Mouse (Mus musculus) ES-E14 (cell line): ENCODE data around the gene Vcan. TPM values are rescaled to one million over a fixed set of nuclear protein-coding genes. Genes with fewer than 3 reads are reported as not detected.

Source experiments
- DNase-seq: peaks from one replicate; pipeline ENCODE4 v3.0.0-alpha.2; 2013; ENCODE audit warnings: low read depth, low spot score
- H3K27ac ChIP-seq: 2 replicates; pipeline ENCODE4 v1.5.1; 2012; ENCODE audit warnings: low read depth, mild to moderate bottlenecking, low read length, moderate library complexity, mixed read lengths; ENCODE audit not compliant: poor library complexity, insufficient read depth, severe bottlenecking
- H3K36me3 ChIP-seq: 2 replicates; pipeline ENCODE4 v1.6.1; 2012; ENCODE audit warnings: mild to moderate bottlenecking, low read length, moderate library complexity, mixed read lengths; ENCODE audit not compliant: control insufficient read depth, poor library complexity, insufficient read depth, severe bottlenecking
- H3K4me1 ChIP-seq, 2 experiments: fragments of 150-350 bp in 1 of 2; sonication (generic) in 1 of 2; 2 replicates each; pipeline ENCODE4 v1.6.1; 2012; ENCODE audit warnings: low read length in 2 of 2, mild to moderate bottlenecking in 1 of 2, mixed read lengths in 1 of 2; ENCODE audit not compliant: control insufficient read depth in 2 of 2, insufficient read depth in 2 of 2, poor library complexity in 1 of 2
- H3K4me3 ChIP-seq, 2 experiments: fragments of 150-350 bp in 1 of 2; sonication (generic) in 1 of 2; 2 replicates each; pipeline ENCODE4 v1.5.1; 2012; ENCODE audit warnings: low read length in 2 of 2, low read depth in 1 of 2, mild to moderate bottlenecking in 1 of 2, mixed read lengths in 1 of 2; ENCODE audit not compliant: insufficient read depth in 1 of 2, poor library complexity in 1 of 2, severe bottlenecking in 1 of 2
- H3K9ac ChIP-seq: 2 replicates; pipeline ENCODE4 v1.6.1; 2012; ENCODE audit warnings: low read depth, mild to moderate bottlenecking, low read length, mixed read lengths; ENCODE audit not compliant: poor library complexity, insufficient read depth, severe bottlenecking
- H3K9me3 ChIP-seq: fragments of 150-350 bp; sonication (generic); 2 replicates; pipeline ENCODE4 v1.6.1; 2012; ENCODE audit warnings: low read depth, mild to moderate bottlenecking, low read length; ENCODE audit not compliant: control insufficient read depth, insufficient read depth
- CHD2 ChIP-seq: IDR thresholded peaks from 2 replicates; pipeline ENCODE4 v1.6.1; 2014; ENCODE audit warnings: mild to moderate bottlenecking, low read depth, low read length, inconsistent platforms
- HCFC1 ChIP-seq: IDR thresholded peaks from 2 replicates; pipeline ENCODE4 v1.6.1; 2012; ENCODE audit warnings: low read length, inconsistent platforms, borderline replicate concordance; ENCODE audit not compliant: insufficient read depth
- MAFK ChIP-seq: IDR thresholded peaks from 2 replicates; pipeline ENCODE4 v1.6.1; 2014; ENCODE audit warnings: mild to moderate bottlenecking, low read depth, low read length, inconsistent platforms; ENCODE audit not compliant: insufficient read depth
- ZC3H11A ChIP-seq: IDR thresholded peaks from 2 replicates; pipeline ENCODE4 v1.6.1; 2012; ENCODE audit warnings: low read depth, mild to moderate bottlenecking, inconsistent platforms, low read length, borderline replicate concordance
- ZNF384 ChIP-seq: IDR thresholded peaks from 2 replicates; pipeline ENCODE4 v1.6.1; 2012; ENCODE audit warnings: low read depth, low read length, inconsistent platforms
- in situ Hi-C, 2 experiments: fragments of 600-800 bp; cut with MboI; formaldehyde crosslinking; loops; one replicate each; pipeline ENCODE4 v1.15.1; 2025; ENCODE audit warnings: low sequenced_read_pairs in 2 of 2, inconsistent platforms in 1 of 2; ENCODE audit not compliant: unreplicated experiment in 2 of 2
- total RNA-seq: library from RNA; depleted of rRNA; stranded (reverse); fragments of 300-350 nt; gene quantifications from 2 replicates; pipeline ENCODE4 v1.2.3, GENCODE M21; 2012; rRNA removed

Vcan gene
- total RNA-seq, 1 experiment, result 27.3 TPM

GRCm38 (mm10) chr13:89607399-89607798 is 134.9 kb downstream of the Vcan start:
- peaks cover 0 to 7% of the 10 kb centered on the region in 2 experiments; a peak in 2 of 4 replicates for H3K4me1 ChIP-seq
- H3K36me3 ChIP-seq, result no peaks in the 10 kb centered on the region
- DNase-seq, result no peak
- H3K9ac ChIP-seq, result no peak overlapping the region
- H3K27ac ChIP-seq, result no peak overlapping the region
- TF ChIP-seq HCFC1, result no peak
- no peak for TF ChIP-seq ZC3H11A
- no peak for TF ChIP-seq CHD2
- TF ChIP-seq MAFK, result no peak
- TF ChIP-seq ZNF384, result no peak
- in situ Hi-C loops, result no loop called here
- H3K4me3 ChIP-seq, result peak overlapping the region in 1 of 2 experiments; percentile 30; a peak in 1 of 4 replicates
- no peaks in the 10 kb centered on the region for H3K9me3 ChIP-seq

Other genes with a start within 250 kb of the Vcan start
- 0.58 TPM in 1 of 2 replicates, not detected in the other for gene Hapln1, start 202.7 kb downstream of the Vcan start, total RNA-seq